Mouse (Mus musculus) ZHBTc4 (cell line): ENCODE measurements at regions not wholly inside any gene's neighbourhood (a gene's known extent, or its start where the extent isn't known, plus 50 kb on each side); places are given as distances from the start of the nearest gene placed in this dataset.
A peak's percentile ranks its signal among the peaks of the same experiment; 100 is the strongest.
"Not testable (repeated sequence)": the region's sequence is repeated elsewhere in the genome, so short reads cannot be mapped to it uniquely, and the experiment has no call there.

ENCODE experiments used
- DNase-seq: peaks from one replicate; pipeline ENCODE4 v3.0.0-alpha.2; 2011; ENCODE audit warnings: low read depth, low spot score

DNA sequence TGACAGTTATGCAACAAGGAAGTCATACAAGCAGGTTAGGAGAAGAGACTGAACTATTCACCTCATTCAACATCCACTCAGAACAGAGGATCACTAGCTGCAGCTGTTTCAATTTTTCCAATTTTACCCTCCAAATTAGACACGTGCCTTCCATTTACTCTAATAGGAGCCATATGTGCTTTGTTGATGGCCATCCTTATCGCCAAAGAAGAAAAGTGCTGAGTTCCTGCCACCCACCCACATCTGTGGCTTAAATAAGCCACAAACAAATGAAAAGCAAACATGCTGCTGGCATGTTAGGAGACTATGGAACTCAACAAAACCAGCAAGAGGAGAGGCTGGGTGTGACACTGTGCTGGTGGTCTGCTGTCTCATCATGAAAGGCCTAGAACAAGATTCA lies 1786.1 kb downstream of the 9330182O14Rik start:
- DNase-seq = no peak

DNA sequence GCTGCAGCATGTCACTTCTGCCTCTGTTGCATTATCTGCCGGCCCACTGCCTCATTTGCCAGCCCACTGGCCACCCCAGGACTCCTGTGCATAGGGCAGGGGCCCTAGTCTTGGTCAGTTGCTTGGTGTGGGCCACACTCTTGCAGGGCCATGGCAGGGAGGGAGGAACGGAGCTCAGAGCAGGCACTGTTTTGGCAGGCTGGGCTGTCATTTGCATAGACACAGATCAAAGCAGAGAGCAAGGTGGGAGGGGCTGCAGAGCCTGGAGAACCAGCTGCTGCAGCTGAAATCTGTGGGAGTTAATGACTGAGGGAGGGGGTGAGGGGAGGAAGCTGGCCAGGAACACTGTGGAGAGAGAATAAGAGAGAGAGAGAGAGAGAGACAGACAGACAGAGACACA lies 1802.5 kb downstream of the 9330182O14Rik start:
- peak; percentile 68 for DNase-seq

DNA sequence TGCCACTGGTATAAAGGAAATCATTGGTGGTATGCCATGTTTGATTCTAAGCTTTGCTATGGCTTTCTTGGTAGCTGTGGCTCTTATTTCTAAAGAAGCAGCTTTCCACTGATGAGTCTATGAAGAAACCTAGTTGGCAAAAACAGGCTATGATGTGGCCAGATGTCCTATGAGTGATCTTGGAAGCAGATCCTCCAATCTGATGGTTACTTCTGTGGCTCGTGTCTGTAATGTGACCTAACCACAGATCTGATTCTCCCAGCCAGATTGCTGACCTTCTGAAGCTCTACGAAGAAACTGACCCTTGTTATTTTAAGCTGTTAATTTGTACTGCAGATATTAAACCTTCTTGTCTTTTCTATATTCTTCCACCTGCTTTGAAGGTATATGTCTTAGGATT lies 1811.1 kb downstream of the 9330182O14Rik start:
- DNase-seq = no peak

DNA sequence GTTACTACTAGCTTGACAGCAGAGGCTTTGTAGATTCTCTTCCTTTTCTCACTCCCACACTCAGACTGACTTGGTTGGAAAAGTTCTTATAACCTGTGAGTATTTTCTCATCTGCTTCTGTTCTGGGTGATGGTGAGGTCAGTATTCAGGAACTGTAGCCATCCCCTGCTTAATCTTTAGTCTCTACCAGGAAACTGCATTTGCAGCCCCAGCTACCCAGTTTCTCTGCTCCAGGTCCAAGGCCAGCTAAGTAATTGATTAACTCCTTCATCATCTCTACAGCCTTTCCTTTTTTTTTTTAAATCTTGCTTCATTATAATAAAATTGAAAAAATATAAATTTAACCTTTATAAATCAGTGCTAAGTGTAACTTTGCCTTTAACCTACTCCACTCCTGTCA lies 1813.7 kb downstream of the 9330182O14Rik start:
- no peak for DNase-seq

DNA sequence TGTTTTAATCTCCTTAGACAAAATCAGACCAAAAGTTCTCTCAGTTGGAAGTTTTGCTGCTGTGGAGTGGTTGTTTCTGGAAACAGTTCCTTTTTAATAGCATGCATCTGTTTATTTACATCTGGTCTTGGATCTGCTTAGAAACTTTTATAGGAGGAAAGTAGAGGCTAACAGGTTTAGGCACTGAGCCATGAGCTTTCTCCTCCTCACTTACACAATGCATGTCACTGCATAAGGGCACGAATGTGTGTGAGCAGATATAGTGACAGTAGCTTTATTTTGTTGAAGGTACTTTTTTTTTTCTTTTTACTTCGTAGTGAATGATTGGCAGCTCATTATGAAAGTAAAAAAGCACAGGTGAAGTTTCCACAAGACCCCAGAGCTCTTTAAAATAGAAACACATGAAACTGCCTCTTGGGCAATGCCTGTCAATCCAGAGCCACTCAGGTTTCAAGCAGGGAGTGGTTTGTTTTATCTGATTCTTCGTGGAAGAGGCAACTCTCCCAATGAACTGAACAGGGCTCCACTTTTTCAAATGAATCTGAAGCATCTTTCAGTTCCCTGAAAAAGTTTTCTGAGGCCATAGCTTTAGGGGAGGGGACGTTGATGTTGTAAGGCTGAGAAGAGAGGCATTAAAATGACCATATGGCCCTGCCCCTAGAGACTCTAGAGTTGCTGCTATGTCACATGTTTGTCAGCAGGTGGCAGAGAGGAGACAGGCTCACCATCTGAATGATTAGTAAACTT lies 1814.4 kb downstream of the 9330182O14Rik start:
- peak; percentile 76 for DNase-seq

DNA sequence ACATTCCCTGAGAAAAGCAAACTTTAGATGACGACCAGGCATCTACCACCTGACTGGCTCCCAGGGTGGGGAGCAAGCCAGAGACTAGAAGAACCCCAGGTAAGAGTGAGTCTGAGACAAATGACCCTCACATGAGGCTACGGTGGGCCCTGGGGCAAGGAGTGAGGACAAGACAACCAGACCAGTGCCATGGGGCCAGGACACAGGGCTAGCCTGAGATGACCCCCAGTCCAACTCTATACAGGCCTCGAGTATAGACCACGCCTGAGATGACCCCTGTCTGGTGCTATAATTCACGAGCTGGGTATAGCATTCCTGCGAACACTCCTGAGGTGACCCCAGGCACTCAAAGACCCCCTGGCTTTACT lies 1814.9 kb downstream of the 9330182O14Rik start:
- DNase-seq = no peak

DNA sequence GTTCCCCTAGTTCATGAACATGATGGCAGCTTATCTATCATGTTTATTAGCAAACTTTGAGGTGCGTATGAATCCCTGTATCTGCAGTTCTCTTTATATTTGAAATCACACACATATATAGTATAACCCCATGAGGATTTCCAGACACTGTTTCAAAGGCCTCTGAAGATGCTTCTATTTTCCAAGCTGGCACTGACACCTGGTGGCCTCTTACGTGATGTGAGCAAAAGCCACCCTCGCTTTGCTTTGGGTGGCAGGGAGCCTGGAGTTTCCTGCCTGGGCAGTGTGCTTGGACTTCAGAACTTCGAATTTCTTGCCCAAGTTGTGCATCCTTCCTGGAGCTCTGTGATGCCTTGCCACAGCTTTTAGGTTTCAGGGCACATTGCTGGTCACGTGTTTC lies 1817.1 kb downstream of the 9330182O14Rik start:
- DNase-seq = peak; percentile 54

DNA sequence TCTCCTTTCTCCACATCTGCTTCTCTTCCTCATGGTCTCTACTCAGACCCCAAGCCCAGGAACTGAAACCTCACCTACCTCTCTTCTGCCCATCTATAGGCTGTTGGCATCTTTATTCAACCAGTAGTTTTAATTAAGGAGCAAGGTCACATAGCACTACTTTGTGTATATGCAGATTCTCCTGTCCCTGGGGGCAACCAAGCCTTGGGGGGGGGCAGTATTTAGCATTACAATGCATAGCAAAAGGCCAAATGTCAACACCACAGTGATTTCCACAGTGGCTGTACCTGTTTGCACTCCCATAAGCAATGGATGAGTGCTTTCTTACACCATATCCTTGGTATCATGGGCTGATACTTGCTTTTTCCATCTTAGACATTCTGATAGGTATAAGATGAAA lies 1826.4 kb downstream of the 9330182O14Rik start:
- DNase-seq = peak; percentile 33

DNA sequence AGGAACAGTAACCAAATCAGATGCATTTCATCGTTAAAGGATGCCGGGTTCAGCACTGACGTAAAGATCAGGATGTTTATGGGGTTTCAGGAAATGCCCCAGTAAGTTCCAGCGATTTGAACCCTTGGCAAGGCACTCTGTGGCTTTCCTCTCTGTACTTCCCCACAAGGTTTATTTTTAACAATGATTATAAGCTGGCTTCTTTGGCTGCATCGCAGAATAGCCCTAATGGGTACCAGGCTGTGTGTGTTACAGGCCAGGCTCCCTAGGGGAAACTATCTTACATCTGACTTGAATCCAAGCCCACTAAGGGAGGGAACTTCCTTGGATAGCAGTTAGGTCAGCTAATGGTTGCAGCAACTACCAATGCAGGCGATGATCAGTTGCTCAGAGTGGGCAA lies 1836.7 kb downstream of the 9330182O14Rik start:
- no peak for DNase-seq

DNA sequence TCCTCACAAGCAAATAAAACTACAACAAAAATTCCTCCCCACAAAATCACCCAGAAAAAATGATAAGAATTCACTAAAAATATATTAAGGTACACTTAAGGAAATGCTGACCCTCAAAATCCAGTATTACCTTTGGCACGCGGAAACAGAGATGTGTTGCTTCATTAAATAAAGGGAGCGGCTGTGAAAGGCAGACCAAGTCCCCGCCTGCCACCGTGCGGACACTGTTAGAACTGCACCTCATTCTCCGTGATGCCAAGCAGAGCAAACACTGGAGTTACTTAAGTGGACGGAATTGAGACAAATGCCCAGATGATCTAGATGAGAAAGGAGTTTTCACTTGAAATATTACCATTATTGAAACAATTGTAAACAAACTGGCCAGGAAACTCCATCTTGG lies 1839.1 kb downstream of the 9330182O14Rik start:
- DNase-seq = peak; percentile 89

DNA sequence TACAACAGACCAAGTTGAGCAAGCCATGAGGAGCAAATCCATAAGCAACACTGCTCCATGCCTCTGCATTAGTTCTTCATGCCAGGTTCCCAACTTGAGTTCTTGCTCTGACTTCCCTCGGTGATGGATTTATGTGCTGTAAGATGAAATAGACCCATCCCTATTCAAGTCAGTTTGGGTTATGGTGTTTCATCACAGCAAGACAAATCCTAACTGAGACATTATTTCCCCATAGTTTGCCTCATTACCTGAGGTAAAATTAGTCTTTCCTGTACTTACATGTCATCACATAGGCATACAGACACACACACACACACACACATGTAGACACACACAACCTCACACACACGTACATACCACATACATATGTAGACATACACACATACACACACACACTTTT lies 1843.0 kb downstream of the 9330182O14Rik start:
- DNase-seq = no peak

DNA sequence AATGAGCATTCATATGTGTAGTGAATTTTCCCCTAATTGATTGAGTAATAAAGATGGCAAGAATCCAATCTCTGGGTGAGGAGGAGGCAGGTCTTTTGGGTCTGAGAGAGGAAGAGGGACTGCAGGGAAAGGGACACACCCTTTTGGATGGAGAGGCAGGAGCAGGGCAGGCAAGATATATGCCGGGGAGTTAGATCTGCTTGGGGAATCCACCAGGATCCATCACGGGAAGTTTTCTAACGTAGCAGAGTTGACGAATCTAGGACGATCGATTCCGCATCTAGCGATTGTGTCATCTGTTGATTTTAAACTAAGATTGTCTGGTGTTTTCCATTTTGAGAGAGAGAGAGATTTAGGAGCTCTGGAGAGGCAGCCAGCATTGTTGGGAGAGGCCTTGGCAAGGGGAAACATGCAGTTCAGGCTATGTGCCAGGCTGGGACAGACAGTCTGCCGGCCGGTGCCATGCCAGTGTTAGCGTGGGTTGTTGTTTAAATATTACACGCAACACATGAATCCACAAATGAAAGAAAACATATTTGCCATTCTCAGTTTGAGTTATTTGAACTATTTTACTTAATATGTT lies 1843.6 kb downstream of the 9330182O14Rik start:
- no peak for DNase-seq

DNA sequence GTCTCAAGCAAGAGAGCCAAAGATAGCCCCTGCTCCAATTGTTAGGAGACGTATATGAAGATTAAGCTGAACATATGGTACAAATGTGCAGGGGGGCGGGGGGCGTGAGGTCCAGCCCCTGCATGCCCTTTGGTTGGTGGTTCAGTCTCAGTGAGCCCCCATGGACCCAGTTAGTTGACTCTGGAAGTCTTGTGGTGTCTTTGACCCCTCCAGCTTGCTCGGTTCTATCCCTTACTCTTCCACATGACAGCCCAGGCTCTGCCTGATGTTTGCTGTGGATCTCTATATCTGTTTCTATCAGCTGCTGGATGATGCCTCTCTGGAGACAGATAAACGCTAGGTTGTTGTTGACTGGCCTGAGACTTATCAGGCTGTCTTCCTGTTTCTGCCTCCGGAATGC lies 1849.1 kb downstream of the 9330182O14Rik start:
- no peak for DNase-seq

DNA sequence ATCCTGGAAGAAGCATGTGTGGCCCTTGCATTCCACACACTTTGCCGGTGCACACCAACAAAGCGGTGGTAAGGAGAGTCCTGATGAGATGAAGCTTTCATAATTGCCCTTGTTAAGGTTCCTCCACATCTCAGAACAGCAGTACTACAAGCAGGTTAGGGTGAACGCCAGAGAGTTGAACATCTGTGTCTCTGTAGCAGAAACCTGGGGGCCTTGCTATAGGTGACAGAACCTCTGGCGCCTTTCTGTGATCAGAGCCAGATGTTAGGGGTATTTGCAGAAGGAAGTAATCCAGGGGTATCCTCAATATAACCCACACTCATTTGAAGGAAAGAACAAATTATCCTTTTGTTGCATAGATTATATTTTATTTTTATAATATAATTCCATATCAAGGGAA lies 1850.1 kb downstream of the 9330182O14Rik start:
- no peak for DNase-seq

DNA sequence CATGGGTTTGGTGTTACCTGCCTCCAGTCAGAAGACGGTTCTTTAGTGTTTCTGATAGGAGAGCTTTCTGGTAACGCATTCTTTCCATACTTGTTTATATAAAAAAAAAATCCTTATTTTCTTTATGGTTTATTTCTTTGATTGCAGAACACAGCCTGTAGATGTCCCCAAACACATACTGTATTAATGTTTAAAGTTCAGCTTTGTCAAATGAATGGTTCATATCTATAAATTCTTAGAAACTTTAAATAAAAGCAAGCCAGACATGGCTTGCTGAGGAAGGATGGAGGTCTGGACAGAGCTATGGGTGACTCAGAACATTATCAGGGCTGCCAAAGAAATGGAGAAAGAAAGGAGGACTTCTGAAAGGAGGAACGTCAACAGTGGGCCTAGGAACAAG lies 1852.1 kb downstream of the 9330182O14Rik start:
- DNase-seq = no peak

DNA sequence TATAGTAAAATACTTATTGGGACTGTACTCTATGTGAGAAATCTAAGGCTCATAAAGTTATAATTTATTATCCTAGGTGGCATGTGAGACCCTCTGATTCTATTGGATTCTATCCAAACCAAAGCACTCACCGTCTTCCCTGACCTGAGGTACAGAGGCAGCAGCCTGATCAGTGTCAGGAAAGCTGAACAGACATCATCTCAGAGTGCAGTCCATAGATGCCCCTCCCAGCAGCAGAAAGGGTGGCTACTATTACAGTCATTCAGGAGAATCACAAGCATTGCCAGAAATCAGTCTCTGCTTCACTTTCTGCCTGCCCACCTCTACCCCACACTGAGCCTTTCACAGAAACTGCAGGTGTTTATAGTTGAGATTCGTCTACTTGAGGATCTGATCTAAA lies 1854.9 kb downstream of the 9330182O14Rik start:
- DNase-seq = no peak

DNA sequence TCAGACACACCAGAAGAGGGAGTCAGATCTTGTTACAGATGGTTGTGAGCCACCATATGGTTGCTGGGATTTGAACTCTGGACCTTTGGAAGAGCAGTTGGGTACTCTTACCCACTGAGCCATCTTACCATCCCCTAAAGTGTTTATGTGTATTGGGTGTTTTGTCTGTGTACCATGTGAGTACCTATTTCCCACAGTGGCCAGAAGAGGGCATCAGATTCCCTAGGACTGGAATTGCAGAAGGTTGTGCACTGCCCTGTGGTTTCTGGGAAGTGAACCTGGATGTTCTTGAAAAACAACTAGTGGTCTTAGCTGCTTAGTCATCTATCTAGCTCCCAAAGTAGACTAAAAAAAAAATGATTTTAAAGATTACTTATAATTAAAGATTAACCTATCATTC lies 1857.7 kb downstream of the 9330182O14Rik start:
- peak; percentile 68 for DNase-seq

DNA sequence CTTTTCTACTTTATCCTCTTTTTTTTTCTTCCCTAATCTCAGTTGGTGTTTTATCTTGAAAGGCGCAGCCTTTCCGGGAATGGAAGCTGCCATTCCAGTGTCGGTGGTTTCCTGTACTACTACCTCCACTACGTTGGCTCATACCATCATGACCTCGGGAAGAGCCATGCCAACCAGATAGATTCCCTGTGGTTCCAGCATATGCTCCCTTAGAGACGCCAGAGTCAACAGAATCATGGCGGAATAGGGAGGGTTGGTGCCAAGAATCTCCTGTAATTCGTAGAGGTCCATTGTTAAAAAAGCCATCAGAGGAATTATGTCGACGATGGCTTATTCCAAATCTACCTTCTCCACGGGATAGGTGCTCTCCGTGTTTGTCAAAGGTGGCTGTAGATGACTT lies 1898.1 kb downstream of the 9330182O14Rik start:
- not testable (repeated sequence) for DNase-seq

DNA sequence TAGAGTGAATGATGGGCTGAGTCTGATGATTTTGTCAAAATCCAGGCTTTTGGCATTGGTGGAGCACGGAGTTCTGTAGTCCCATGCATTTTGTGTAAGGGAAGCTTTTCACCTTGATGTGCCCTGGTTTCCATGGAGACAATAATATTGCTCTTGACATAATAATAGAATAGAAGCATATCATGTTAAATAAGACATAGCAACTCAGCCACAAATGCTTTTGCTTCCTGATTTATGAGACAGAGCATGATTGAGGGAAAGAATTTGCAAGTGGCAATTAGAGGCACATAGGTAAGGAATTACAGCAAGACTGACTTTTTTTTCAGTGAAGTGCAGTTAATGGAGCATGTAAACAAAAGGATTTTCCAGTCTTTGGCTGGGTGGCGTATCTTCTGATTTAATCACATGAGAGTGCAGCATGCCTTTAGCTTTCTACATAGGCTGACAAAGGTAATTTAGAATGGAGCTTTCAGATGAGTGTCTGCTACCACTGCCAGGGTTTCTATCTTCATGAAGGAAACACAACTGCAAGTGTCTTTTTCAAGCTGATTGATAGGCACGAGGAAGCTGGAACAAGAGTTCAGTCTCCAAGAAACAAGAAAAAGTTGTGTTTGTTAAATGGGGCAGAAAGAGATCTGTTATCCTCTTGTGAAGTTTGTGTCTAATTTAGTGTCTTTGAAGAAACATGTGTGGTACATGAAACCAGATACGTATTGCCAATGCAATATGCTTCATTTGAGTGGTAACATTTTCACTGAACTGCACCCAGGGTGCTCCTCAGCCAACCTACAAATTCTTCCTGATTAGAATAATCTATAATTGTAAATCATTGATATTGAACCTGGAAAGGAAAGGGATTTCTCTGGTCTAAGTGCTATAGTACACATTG lies 1913.2 kb downstream of the 9330182O14Rik start:
- DNase-seq = no peak

DNA sequence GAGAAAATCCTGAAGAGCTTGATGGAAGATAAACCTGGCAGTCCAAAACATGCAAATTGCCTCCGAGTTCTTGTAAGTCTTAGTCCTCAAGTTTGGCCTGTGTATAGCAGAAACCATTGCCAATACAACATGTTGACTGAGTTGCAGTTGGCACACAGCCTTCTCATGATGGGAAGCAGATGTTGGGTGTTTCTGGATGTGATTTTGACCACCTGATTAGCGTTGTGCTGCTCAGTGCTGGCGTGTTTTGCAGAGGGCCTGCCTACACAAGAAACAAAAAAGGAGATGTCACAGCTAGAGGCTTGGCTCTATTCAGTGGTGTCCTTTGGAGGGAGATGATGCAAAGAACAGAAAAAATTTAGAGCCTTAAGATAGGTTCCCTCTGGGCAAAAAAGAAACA lies 1922.6 kb downstream of the 9330182O14Rik start:
- no peak for DNase-seq

DNA sequence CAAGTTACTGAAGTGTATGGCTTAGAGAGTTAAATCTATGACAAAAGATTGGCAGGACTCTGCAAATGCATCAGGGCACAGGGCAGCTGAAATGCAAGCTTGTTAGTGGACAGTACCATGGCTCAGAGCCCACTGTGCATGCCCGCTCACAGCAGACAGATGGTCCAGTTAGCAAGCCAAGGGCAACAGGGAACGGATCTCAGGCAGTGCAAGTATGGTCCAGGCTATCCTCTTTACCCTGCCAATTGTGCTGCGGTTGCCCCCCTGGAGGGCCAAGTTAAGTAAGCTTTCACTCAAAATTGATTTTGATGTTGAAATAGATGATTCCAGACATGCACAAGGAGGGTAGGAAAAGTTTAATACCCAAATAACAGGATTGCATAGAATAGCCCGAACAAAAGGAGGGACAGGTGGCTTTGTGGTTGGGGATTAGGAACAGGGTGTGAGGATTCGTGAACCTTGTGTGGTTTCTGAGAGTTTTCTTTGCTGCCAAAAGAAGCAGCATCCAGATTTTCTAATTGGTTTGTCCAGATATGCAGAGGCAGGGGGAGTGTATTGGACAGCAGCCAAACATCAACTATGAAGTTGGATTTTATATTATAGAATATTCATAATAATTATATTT lies 1934.2 kb downstream of the 9330182O14Rik start:
- DNase-seq = no peak

DNA sequence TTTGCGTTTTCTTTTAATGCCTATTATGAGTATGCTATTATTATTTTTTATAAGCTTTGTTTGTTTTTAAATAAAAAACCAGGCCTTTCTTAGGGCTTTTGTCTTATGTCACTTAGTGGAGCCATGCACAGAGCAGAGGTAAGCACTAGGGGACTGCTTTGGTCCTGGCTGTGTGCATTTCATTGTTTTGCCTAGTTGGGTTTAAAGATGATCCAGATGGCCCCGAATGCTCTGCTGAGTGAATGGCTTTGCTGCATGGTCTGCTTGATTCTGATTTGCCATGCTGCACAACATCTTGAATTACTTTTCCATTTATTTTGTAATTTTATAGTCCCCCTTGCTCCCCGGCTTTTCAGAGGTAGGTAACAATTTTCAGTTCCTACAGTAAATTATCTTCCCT lies 1934.9 kb downstream of the 9330182O14Rik start:
- no peak for DNase-seq
